Mouse (Mus musculus) retina, adult 2 months (tissue): ENCODE results near the gene Rnaset2a.
"Not testable (repeated sequence)": the region's sequence is repeated elsewhere in the genome, so short reads cannot be mapped to it uniquely, and the experiment has no call there.

ENCODE experiments used
- DNase-seq: peaks from one replicate; pipeline ENCODE4 v3.0.0-alpha.2; 2012; ENCODE audit warnings: low read depth, low spot score

The Rnaset2a gene

GRCm38 (mm10) chr17:8138116-8138515 lies 9.8 kb downstream of the Rnaset2a start:
- not testable (repeated sequence) for DNase-seq

- not testable (repeated sequence) for DNase-seq
Measured at GRCm38 (mm10) chr17:8130849-8131248, 17.0 kb downstream of the Rnaset2a start.

GRCm38 (mm10) chr17:8129578-8129977 lies 18.3 kb downstream of the Rnaset2a start:
- DNase-seq, result not testable (repeated sequence)

- not testable (repeated sequence) for DNase-seq
Measured at GRCm38 (mm10) chr17:8128326-8128993, 19.4 kb downstream of the Rnaset2a start.

- DNase-seq, result not testable (repeated sequence)
Measured at GRCm38 (mm10) chr17:8124586-8124985, 23.3 kb downstream of the Rnaset2a start.

- DNase-seq, result not testable (repeated sequence)
Measured at GRCm38 (mm10) chr17:8122974-8123373, 24.9 kb downstream of the Rnaset2a start.

GRCm38 (mm10) chr17:8116928-8117327 lies 31.0 kb downstream of the Rnaset2a start:
- DNase-seq, result not testable (repeated sequence)

- not testable (repeated sequence) for DNase-seq
Measured at GRCm38 (mm10) chr17:8116378-8116777, 31.5 kb downstream of the Rnaset2a start.

- not testable (repeated sequence) for DNase-seq
Measured at GRCm38 (mm10) chr17:8112199-8112598, 35.7 kb downstream of the Rnaset2a start.

GRCm38 (mm10) chr17:8101297-8101609 lies 46.6 kb downstream of the Rnaset2a start:
- not testable (repeated sequence) for DNase-seq

GRCm38 (mm10) chr17:8100405-8101296 lies 47.2 kb downstream of the Rnaset2a start:
- not testable (repeated sequence) for DNase-seq

GRCm38 (mm10) chr17:8096199-8096598 lies 51.7 kb downstream of the Rnaset2a start:
- not testable (repeated sequence) for DNase-seq

- not testable (repeated sequence) for DNase-seq
Measured at GRCm38 (mm10) chr17:8095653-8096052, 52.2 kb downstream of the Rnaset2a start.

GRCm38 (mm10) chr17:8092537-8093526 lies 55.1 kb downstream of the Rnaset2a start:
- not testable (repeated sequence) for DNase-seq

GRCm38 (mm10) chr17:8091320-8091719 lies 56.6 kb downstream of the Rnaset2a start:
- not testable (repeated sequence) for DNase-seq

GRCm38 (mm10) chr17:8069847-8070246 lies 78.0 kb downstream of the Rnaset2a start:
- DNase-seq, result not testable (repeated sequence)
